ENCODE assay signal across 12 mouse cellular contexts in genomic region chr9:110330341-110330740, GRCm38 (mm10).
"Had no signal": no experiment of that assay in that cellular context is flagged by ENCODE, and none has a peak within 500 bp of the region (broad histone marks: within the 10 kb centered on the region; RNA-seq: fewer than 3 reads in every experiment).

No protein-coding gene starts in this region.

- H3K4me2 ChIP-seq: liver, embryonic 13.5 days; lung, embryonic 15.5 days; midbrain, embryonic 13.5 days; neural tube, embryonic 15.5 days had no signal

- H3K4me3 ChIP-seq: liver, embryonic 13.5 days; lung, embryonic 15.5 days; midbrain, embryonic 13.5 days; neural tube, embryonic 15.5 days had no signal

- H3K9me3 ChIP-seq: liver, embryonic 13.5 days; lung, embryonic 15.5 days; midbrain, embryonic 13.5 days; neural tube, embryonic 15.5 days had no signal

- ATAC-seq: intestine, postnatal 0 days; liver, postnatal 0 days; midbrain, embryonic 13.5 days had no signal

- H3K27me3 ChIP-seq: liver, embryonic 13.5 days; lung, embryonic 15.5 days; midbrain, embryonic 13.5 days; neural tube, embryonic 15.5 days had no signal

- H3K27ac ChIP-seq: liver, embryonic 13.5 days; lung, embryonic 15.5 days; macrophage; midbrain, embryonic 13.5 days; neural tube, embryonic 15.5 days had no signal

- DNase-seq: layer of hippocampus, adult 9-11 months; layer of hippocampus, postnatal 36 days; liver, embryonic 13.5 days; liver, postnatal 0 days; lung, postnatal 14 days; right cerebral cortex, adult 18-20 months; right cerebral cortex, postnatal 25 days had no signal

- H3K9ac ChIP-seq: liver, embryonic 13.5 days; liver, postnatal 0 days; lung, embryonic 15.5 days; midbrain, embryonic 13.5 days; neural tube, embryonic 15.5 days had no signal

- H3K36me3 ChIP-seq: liver, embryonic 13.5 days; lung, embryonic 15.5 days; midbrain, embryonic 13.5 days; neural tube, embryonic 15.5 days had no signal
